Mouse (Mus musculus) midbrain, postnatal 0 days (tissue): ENCODE results near the gene Phf24. TPM values are rescaled to one million over a fixed set of nuclear protein-coding genes. Genes with fewer than 3 reads are reported as not detected.
A peak's percentile ranks its signal among the peaks of the same experiment; 100 is the strongest.

Experiments
- ATAC-seq: fragments of 200-750 bp; cut with Nextera tagmentation; 2 replicates; pipeline ENCODE4 v1.8.0; 2017; ENCODE audit warnings: moderate number of reproducible peaks, mild to moderate bottlenecking, moderate TSS enrichment, moderate library complexity; ENCODE audit not compliant: low FRiP score
- DNase-seq: peaks from one replicate; pipeline ENCODE4 v3.0.0-alpha.2; 2015; ENCODE audit warnings: low spot score
- H3K27ac ChIP-seq: fragments of 300-500 bp; sonication (generic); 2 replicates; pipeline ENCODE4 v1.5.1; 2014; ENCODE audit warnings: low read depth, mild to moderate bottlenecking, low read length, mixed read lengths
- H3K27me3 ChIP-seq: fragments of 300-500 bp; sonication (generic); 2 replicates; pipeline ENCODE4 v1.6.1; 2014; ENCODE audit warnings: low read length, control low read depth, mixed read lengths; ENCODE audit not compliant: insufficient read depth
- H3K36me3 ChIP-seq: fragments of 300-500 bp; sonication (generic); 2 replicates; pipeline ENCODE4 v1.6.1; 2014; ENCODE audit warnings: low read length, control low read depth, mixed read lengths; ENCODE audit not compliant: insufficient read depth
- H3K4me1 ChIP-seq: fragments of 300-500 bp; sonication (generic); 2 replicates; pipeline ENCODE4 v1.6.1; 2014; ENCODE audit warnings: mild to moderate bottlenecking, control low read depth, antibody characterized with exemption, low read length, mixed read lengths; ENCODE audit not compliant: insufficient read depth
- H3K4me2 ChIP-seq: fragments of 300-500 bp; sonication (generic); 2 replicates; pipeline ENCODE4 v1.6.1; 2014; ENCODE audit warnings: low read depth, mild to moderate bottlenecking, low read length, mixed read lengths; ENCODE audit not compliant: poor library complexity, severe bottlenecking
- H3K4me3 ChIP-seq: fragments of 300-500 bp; sonication (generic); 2 replicates; pipeline ENCODE4 v1.5.1; 2014; ENCODE audit warnings: low read depth, mild to moderate bottlenecking, low read length, moderate library complexity
- H3K9ac ChIP-seq: fragments of 300-500 bp; sonication (generic); replicated peaks from 2 replicates; pipeline ENCODE4 v1.6.1; 2014; ENCODE audit warnings: mild to moderate bottlenecking, low read length, moderate library complexity, mixed read lengths; ENCODE audit not compliant: poor library complexity, severe bottlenecking
- H3K9me3 ChIP-seq: fragments of 300-500 bp; sonication (generic); 2 replicates; pipeline ENCODE4 v1.6.1; 2016; ENCODE audit warnings: low read length, control low read depth
- CTCF ChIP-seq: IDR thresholded peaks from 2 replicates; pipeline ENCODE4 v1.5.1; 2016; ENCODE audit warnings: antibody characterized with exemption, mild to moderate bottlenecking
- WGBS: fragments of 180-500 bp; shearing (Covaris S2); extraction: QIAGEN DNeasy Blood & Tissue Kit; methylation state at CpG from one replicate; pipeline ENCODE4 v1.1.7; 2014; 5-methylcytosine and 5-hydroxymethylcytosine counted together
- polyA plus RNA-seq: library from polyadenylated mRNA; unstranded; fragments of >200 nt; fragmentation: Nextera tagmentation; extraction: Ambion mirVana; gene quantifications from 2 replicates; pipeline ENCODE4 v1.2.1, GENCODE M21; 2015
- total RNA-seq: library from RNA; depleted of rRNA; stranded (reverse); fragments of >200 nt; gene quantifications from 2 replicates; pipeline ENCODE4 v1.2.3, GENCODE M21; 2014

The Phf24 gene
- total and polyA plus RNA-seq, 2 experiments from 2014 or later = 45.0 to 148 TPM

DNA sequence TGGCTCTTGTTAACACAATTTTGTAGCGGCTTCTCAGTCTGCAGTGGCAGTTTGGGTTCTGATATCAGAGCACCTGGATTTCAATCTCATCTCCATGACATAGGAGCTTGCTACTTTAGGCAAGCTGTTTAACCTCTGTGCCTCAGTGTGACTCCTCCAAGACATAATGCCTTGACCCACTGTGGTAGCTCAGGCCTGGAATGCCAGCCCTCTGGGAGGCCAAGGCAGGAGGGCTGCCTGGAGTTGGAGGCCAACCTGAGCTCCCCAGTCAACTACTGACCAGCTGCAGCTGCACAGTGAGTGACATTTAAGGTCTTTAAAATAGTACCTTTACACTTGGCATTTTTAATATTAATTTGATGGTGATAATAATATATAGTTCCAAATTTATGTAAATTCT lies 494 bp upstream of the Phf24 start:
- no peaks in the 10 kb centered on the region for H3K9me3 ChIP-seq
- no peaks in the 10 kb centered on the region for H3K27me3 ChIP-seq
- no peaks in the 10 kb centered on the region for H3K36me3 ChIP-seq
- no peak for TF ChIP-seq CTCF
- peak overlapping the region; percentile 89; the same call in 1 of the 2 replicates for H3K9ac ChIP-seq
- H3K27ac ChIP-seq = no peak overlapping the region
- ATAC-seq (no peak), DNase-seq (no peak)
- WGBS = 71% methylated on average over 1 of the region's 1 CpGs
- H3K4me3 ChIP-seq = peak overlapping the region; percentile 76; the same call in 1 of the 2 replicates
- H3K4me2 ChIP-seq = peak overlapping the region; percentile 90
- H3K4me1 ChIP-seq = peaks cover 9% of the 10 kb centered on the region; the same call in 1 of the 2 replicates

DNA sequence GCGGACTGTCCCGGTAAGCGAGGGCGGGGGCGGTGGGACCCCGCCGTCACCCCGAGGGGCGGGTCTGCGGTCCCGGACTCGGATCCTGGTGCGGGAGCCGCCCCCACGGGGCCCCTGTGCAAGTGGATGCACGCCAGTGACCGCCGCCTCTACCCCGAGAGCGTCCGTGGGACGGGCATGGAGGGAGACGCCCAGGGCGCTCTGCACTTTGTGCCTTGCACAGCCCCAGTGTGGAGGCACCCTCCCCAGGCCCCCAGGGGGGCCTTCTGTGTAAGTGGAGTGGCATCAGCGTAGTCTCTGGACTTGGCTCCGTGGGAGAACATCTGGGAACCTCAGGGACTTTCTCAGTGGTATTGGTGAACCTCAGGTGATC lies 928 bp downstream of the Phf24 start:
- Histone ChIP-seq H3K9me3 (no peaks in the 10 kb centered on the region), H3K27me3 (no peaks in the 10 kb centered on the region), H3K36me3 (no peaks in the 10 kb centered on the region), H3K4me1 (peaks cover 14% of the 10 kb centered on the region), H3K9ac (peak overlapping the region; percentile 89), H3K4me2 (peak overlapping the region; percentile 90), H3K4me3 (peak overlapping the region; percentile 76), H3K27ac (peak overlapping the region; percentile 70)
- TF ChIP-seq CTCF = no peak
- DNase-seq (peak; percentile 15), ATAC-seq (peak; percentile 64)
- 4% methylated on average over 20 of the region's 26 CpGs for WGBS

DNA sequence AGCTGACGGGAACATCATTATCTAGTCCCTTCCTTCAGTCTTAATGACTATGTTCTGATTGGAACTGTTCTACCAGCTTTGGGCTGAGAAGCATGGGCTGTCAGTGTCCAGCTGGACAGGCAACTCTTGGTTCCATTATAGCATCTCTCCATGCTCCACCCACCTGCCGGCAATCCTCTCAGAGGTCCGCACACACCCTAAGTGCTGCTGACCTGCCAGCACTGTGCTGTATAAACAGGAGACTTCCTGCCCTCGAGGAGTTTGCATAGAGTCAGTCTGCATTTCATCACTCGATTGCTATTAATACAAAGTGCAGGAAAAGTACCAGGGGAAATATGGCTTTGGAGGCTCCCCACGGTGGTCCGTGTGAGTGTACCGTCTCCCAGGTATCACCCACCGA lies 4.3 kb downstream of the Phf24 start:
- Histone ChIP-seq H3K4me3 (no peak overlapping the region), H3K27ac (no peak overlapping the region), H3K4me1 (peaks cover 14% of the 10 kb centered on the region), H3K27me3 (no peaks in the 10 kb centered on the region), H3K9me3 (no peaks in the 10 kb centered on the region), H3K9ac (no peak overlapping the region), H3K4me2 (no peak overlapping the region), H3K36me3 (no peaks in the 10 kb centered on the region)
- WGBS = 83% methylated on average over 9 of the region's 9 CpGs
- ATAC-seq = no peak
- DNase-seq = no peak
- no peak for TF ChIP-seq CTCF

DNA sequence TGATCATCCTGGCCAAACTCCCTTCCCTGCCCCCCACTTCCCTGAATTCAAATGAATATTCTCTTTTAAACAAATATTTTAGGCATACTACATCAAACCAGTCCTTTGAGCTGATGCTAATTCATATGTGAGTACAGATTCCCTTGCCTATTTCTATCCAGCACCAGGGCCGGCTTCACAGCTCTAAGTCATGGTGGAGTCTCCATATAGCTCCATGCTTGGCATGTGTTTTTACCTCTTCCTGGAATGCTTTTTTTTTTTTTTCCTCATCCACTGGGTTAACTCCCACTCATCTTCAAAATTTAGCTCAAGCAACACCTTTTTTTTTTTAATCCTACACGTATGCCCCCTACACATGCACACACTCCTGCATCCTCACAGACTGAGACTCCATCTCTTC lies 5.1 kb downstream of the Phf24 start:
- 64% methylated on average over 2 of the region's 2 CpGs for WGBS
- H3K36me3 ChIP-seq = no peaks in the 10 kb centered on the region
- no peak overlapping the region for H3K9ac ChIP-seq
- H3K9me3 ChIP-seq = no peaks in the 10 kb centered on the region
- no peak overlapping the region for H3K4me2 ChIP-seq
- H3K4me1 ChIP-seq = peaks cover 14% of the 10 kb centered on the region
- no peak for TF ChIP-seq CTCF
- DNase-seq (no peak), ATAC-seq (no peak)
- H3K27me3 ChIP-seq = no peaks in the 10 kb centered on the region
- H3K4me3 ChIP-seq = no peak overlapping the region
- no peak overlapping the region for H3K27ac ChIP-seq

DNA sequence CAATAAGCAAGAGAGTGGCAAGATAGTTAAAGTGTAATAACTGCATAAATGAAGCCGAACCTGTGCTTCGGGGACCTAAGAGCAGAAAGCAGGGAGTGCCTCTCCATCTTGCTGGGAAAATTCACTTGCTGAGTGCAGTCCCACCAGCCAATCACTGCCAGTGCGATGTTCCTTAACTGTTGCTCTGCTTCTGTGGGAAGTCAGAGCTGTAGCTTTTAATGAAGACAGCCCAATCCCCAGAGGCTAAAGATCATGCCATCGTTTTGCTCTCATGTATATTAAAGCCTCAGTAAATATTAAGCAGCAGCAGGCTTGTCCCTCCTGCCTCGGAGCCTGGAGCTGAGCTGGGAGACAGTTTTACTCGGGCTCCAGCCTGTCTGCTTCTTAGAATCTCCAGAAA lies 5.6 kb downstream of the Phf24 start:
- no peak overlapping the region for H3K27ac ChIP-seq
- no peaks in the 10 kb centered on the region for H3K27me3 ChIP-seq
- H3K9me3 ChIP-seq = no peaks in the 10 kb centered on the region
- no peak overlapping the region for H3K9ac ChIP-seq
- 43% methylated on average over 6 of the region's 6 CpGs for WGBS
- no peak for ATAC-seq
- H3K36me3 ChIP-seq = no peaks in the 10 kb centered on the region
- no peak for TF ChIP-seq CTCF
- peak; percentile 51 for DNase-seq
- H3K4me3 ChIP-seq = no peak overlapping the region
- H3K4me1 ChIP-seq = peaks cover 14% of the 10 kb centered on the region
- H3K4me2 ChIP-seq = peak overlapping the region; percentile 20; the same call in 1 of the 2 replicates

DNA sequence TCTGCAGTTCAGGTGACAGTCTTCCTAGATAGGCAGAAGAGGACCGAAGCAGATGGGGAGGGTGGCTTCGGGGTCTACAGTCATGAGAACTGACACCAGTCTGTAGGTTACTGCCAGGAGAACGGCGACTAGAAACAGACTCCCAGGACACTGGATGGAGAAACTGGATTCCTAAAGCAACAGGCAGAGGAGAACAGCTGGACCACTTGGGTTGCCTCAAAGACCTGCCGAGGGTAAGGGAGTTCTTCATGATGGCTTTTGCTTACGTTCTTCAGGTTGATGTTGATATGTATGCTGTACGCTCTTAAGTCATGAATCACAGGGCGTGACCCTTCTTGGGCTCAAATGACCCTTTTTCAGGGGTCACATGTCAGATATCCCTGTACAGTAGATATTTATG lies 6.0 kb downstream of the Phf24 start:
- ATAC-seq (no peak), DNase-seq (no peak)
- Histone ChIP-seq H3K9me3 (no peaks in the 10 kb centered on the region), H3K27ac (no peak overlapping the region), H3K4me3 (no peak overlapping the region), H3K9ac (no peak overlapping the region), H3K4me2 (peak overlapping the region; percentile 20; the same call in 1 of the 2 replicates), H3K36me3 (no peaks in the 10 kb centered on the region), H3K4me1 (peaks cover 14% of the 10 kb centered on the region), H3K27me3 (no peaks in the 10 kb centered on the region)
- no peak for TF ChIP-seq CTCF
- 86% methylated on average over 8 of the region's 8 CpGs for WGBS
